In genomic region chr19:37050643-37051345, GRCm38 (mm10) we compare ENCODE assay signal across 9 mouse cellular contexts.
DNase-seq lines count a peak whose midpoint lies in the region; ATAC-seq and TF ChIP-seq lines count a peak whose summit lies in the region.
"Had no signal": no experiment of that assay in that cellular context is flagged by ENCODE, and none has a peak within 500 bp of the region (broad histone marks: within the 10 kb centered on the region; RNA-seq: fewer than 3 reads in every experiment).

No protein-coding gene starts in this region.

- H3K9ac ChIP-seq in hindbrain, embryonic 16.5 days (ENCODE audit: low read depth, low read length) = no peak overlapping the region
- H3K9ac ChIP-seq in lung, embryonic 14.5 days = no peak overlapping the region
- H3K9ac ChIP-seq: heart, embryonic 15.5 days had no signal

- H3K36me3 ChIP-seq in thymus, adult 2 months (ENCODE audit: control insufficient read depth, insufficient read depth, low read length) = no peaks in the 10 kb centered on the region
- H3K36me3 ChIP-seq in hindbrain, embryonic 16.5 days (ENCODE audit: control insufficient read depth, insufficient read depth, low read length) = no peaks in the 10 kb centered on the region
- H3K36me3 ChIP-seq in lung, embryonic 14.5 days (ENCODE audit: insufficient read depth) = no peaks in the 10 kb centered on the region
- H3K36me3 ChIP-seq: heart, embryonic 15.5 days had no signal

- H3K27me3 ChIP-seq in thymus, adult 2 months (ENCODE audit: control insufficient read depth, insufficient read depth, low read length) = no peaks in the 10 kb centered on the region
- no peaks in the 10 kb centered on the region for H3K27me3 ChIP-seq in hindbrain, embryonic 16.5 days (replicated peaks; ENCODE audit: control insufficient read depth, insufficient read depth, low read length)
- no peaks in the 10 kb centered on the region for H3K27me3 ChIP-seq in lung, embryonic 14.5 days (ENCODE audit: insufficient read depth, low read length)
- H3K27me3 ChIP-seq: heart, embryonic 15.5 days had no signal

- 80% methylated on average over 4 of the region's 4 CpGs for WGBS in thymus, adult 2 months
- WGBS in hindbrain, embryonic 16.5 days = 71% methylated on average over 4 of the region's 4 CpGs
- WGBS in lung, embryonic 14.5 days = 61% methylated on average over 4 of the region's 4 CpGs

- TF ChIP-seq POLR2A in thymus, adult 2 months (IDR thresholded peaks at IDR 0.05; ENCODE audit: control insufficient read depth, extremely low read depth, insufficient read depth, low read length, poor library complexity) = no peak

- TF ChIP-seq CTCF in thymus, adult 2 months (IDR thresholded peaks at IDR 0.05; ENCODE audit: borderline replicate concordance, control insufficient read depth, extremely low read depth, insufficient read depth, low read length, poor library complexity) = no peak
- TF ChIP-seq CTCF in lung, embryonic 14.5 days (IDR thresholded peaks at IDR 0.05; ENCODE audit: low read depth) = peak; percentile 72

- H3K4me3 ChIP-seq in thymus, adult 2 months (ENCODE audit: control insufficient read depth, insufficient read depth, low read length) = no peak overlapping the region
- H3K4me3 ChIP-seq in hindbrain, embryonic 16.5 days (ENCODE audit: low read length) = no peak overlapping the region
- H3K4me3 ChIP-seq in lung, embryonic 14.5 days (ENCODE audit: low read depth, low read length) = no peak overlapping the region
- H3K4me3 ChIP-seq: heart, embryonic 15.5 days had no signal

- H3K4me2 ChIP-seq in hindbrain, embryonic 16.5 days (ENCODE audit: low read length) = no peak overlapping the region
- H3K4me2 ChIP-seq in lung, embryonic 14.5 days = no peak overlapping the region
- H3K4me2 ChIP-seq: heart, embryonic 15.5 days had no signal

- no peak overlapping the region for H3K27ac ChIP-seq in thymus, adult 2 months (ENCODE audit: control insufficient read depth, insufficient read depth, low read length)
- no peak overlapping the region for H3K27ac ChIP-seq in hindbrain, embryonic 16.5 days (ENCODE audit: low read depth, low read length)
- no peak overlapping the region for H3K27ac ChIP-seq in lung, embryonic 14.5 days (ENCODE audit: low read depth)
- H3K27ac ChIP-seq: heart, embryonic 15.5 days had no signal

- H3K4me1 ChIP-seq in thymus, adult 2 months (replicated peaks; ENCODE audit: control insufficient read depth, insufficient read depth, low read length) = no peaks in the 10 kb centered on the region
- no peaks in the 10 kb centered on the region for H3K4me1 ChIP-seq in hindbrain, embryonic 16.5 days (ENCODE audit: control insufficient read depth, insufficient read depth, low read depth, low read length)
- H3K4me1 ChIP-seq in lung, embryonic 14.5 days (ENCODE audit: insufficient read depth) = no peaks in the 10 kb centered on the region
- H3K4me1 ChIP-seq: heart, embryonic 15.5 days had no signal

- no peaks in the 10 kb centered on the region for H3K9me3 ChIP-seq in hindbrain, embryonic 16.5 days (ENCODE audit: control insufficient read depth, low read length)
- no peaks in the 10 kb centered on the region for H3K9me3 ChIP-seq in lung, embryonic 14.5 days (ENCODE audit: low read depth, low read length)
- H3K9me3 ChIP-seq: heart, embryonic 15.5 days had no signal

- DNase-seq in CD4-positive, CD25-positive, alpha-beta regulatory T cell, adult 2 months (ENCODE audit: low read depth, low spot score) = peak; percentile 40
- DNase-seq in thymus, adult 2 months = peak; percentile 18
- DNase-seq in thymus, postnatal 36 days = no peak
- peak; percentile 77 for DNase-seq in embryo, embryonic 10 days (ENCODE audit: low spot score)
- DNase-seq in lung, embryonic 14.5 days = peak; percentile 84
- peak; percentile 55 for DNase-seq in skeletal muscle tissue, adult 2 months (ENCODE audit: low read depth, low spot score)

- ATAC-seq in CD4-positive, CD25-positive, alpha-beta regulatory T cell, adult 4 months = no peak
- peak; percentile 63 for ATAC-seq in hindbrain, embryonic 16.5 days
- ATAC-seq in lung, embryonic 14.5 days (ENCODE audit: insufficient read depth) = no peak

Comparison
In these comparisons a context has a peak if more than half of its experiments do, and no peak if none do; other contexts are left out.
1. DNase-seq: peak in CD4-positive, CD25-positive, alpha-beta regulatory T cell, adult 2 months (single experiment), thymus, adult 2 months (single experiment), embryo, embryonic 10 days (single experiment), lung, embryonic 14.5 days (single experiment) and skeletal muscle tissue, adult 2 months (single experiment); none in thymus, postnatal 36 days (0 of 2).